Mouse (Mus musculus): ENCODE measurements around the gene Dyrk2.

Dyrk2 gene

GRCm38 (mm10) chr10:118846991-118847545 lies 22.9 kb downstream of the Dyrk2 start:
- no peak for DNase-seq (ENCODE audit: low spot score in 2 of 2)

DNA sequence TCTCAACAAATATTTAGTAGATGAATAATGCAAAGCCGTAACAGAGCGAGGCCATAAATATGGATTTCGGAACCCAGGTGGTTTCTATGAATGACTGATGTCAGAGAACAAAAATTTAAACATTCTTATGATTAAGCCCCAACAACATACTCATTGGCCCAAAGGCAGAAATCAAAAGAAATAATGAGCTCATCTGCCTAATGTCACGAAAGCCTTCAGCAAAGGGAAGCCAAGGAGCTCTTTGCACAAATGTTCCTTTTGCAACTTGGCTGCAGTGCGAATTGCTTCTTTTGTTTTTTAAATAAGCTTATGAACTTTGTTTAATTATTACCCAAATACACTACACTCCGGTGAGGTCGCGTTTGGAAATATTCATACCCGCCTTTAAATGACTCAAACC lies 29.4 kb downstream of the Dyrk2 start:
- DNase-seq (ENCODE audit: low spot score in 2 of 2), result no peak

GRCm38 (mm10) chr10:118839343-118840141 lies 30.5 kb downstream of the Dyrk2 start:
- DNase-seq (ENCODE audit: low spot score in 2 of 2), result no peak

DNA sequence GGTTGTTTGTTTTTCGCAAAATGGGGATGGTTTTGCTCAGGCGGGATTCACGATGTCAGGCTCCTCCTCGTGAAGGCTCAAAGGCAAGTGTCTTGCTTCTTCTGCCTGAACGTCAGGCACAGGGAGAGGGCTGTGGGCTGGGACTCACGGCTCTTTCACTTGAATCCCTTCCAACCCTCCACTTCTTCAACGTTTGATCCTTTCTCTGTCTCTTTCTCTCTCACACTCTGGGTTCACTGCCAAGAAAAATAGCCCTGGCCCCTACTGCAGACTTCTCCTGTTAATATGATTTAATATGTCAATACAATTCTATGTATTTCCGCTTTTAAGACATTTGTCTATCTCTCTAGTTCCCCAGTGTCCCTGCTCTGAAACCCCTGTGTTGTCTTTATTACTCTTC lies 32.4 kb downstream of the Dyrk2 start:
- no peak for DNase-seq (ENCODE audit: low spot score in 2 of 2)

DNA sequence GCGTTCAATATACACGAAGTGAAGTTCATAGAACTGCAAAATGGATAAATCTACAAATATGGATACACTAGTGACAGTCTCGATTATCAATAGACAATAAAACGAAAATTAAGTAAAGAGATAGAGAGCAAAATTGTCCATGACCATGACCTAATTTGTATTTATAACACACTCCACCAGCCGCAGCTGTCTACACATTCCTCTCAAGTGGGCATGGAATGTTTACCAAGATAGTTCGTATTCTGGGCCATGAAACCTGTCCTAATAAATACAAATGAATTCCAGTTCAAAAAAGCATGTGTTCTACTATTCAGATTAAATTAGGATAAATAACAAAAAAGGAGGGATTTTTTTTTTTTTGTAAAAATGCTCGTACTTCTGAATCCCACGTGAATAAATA lies 38.8 kb downstream of the Dyrk2 start:
- no peak for DNase-seq (ENCODE audit: low spot score in 2 of 2)

DNA sequence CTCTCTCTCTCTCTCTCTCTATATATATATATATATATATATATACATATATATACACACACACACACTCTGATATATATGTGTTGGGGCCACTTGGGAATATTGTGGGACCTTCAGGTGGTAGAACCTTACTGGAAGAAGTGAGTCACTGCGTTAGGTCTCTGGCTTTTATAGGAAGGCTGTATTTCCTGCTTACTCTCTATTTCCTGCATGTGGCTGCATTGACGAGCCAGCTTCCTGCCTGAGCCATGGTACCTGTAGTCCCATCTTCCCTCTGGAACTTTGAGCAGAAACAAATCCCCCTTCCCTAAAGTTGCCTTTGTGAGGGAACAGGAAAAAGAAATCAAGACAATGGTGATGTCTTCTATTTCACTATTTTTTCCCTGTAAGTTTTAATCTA lies 40.4 kb downstream of the Dyrk2 start:
- DNase-seq (ENCODE audit: low spot score in 2 of 2), result no peak

- no peak for DNase-seq (ENCODE audit: low spot score in 2 of 2)
Measured at GRCm38 (mm10) chr10:118827116-118827515, 42.9 kb downstream of the Dyrk2 start.

DNA sequence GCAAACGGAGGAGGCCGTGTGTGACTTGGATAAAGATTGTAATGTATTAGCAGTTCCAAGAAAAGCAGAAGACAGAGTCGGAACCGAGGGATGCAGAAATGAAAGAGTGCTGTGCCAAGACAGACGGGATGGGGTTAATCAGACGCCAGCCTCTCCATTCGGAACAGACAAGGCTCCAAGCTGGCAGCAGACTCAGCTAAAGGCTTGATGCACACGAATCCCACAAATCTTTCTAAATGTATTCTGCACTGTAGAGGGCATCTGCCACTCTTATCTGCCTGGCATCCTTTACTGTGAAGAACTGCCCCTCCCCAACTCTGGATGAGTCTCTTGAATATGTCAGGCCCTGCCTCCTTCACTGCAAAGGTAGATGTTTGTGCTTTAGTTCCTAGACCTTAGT lies 45.2 kb downstream of the Dyrk2 start:
- DNase-seq (ENCODE audit: low spot score in 2 of 2), result no peak

- DNase-seq (ENCODE audit: low spot score in 2 of 2), result peak in 1 of 2 experiments; percentile 20
Measured at GRCm38 (mm10) chr10:118820901-118821300, 49.1 kb downstream of the Dyrk2 start.

DNA sequence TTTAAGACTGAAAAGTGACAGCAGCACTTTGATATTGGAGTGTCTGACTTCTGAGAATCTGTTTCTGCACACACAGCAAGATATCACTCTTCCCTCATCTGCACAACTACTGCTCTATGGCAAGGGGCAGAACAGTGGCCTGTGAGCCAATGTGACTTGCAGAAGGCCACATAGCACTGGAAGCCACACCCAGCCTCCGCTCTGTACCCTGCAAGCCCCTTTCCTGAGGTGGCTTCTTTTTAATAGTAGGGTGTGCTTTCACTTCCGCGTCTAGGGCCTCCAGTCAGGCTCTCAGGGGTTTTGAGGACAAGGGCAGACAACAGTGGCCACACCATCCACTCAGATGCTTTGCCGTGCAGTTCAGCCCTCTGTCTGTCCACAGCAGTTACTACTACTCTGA lies 50.2 kb downstream of the Dyrk2 start:
- DNase-seq (ENCODE audit: low spot score in 2 of 2), result no peak

GRCm38 (mm10) chr10:118817089-118817488 lies 52.9 kb downstream of the Dyrk2 start:
- no peak for DNase-seq (ENCODE audit: low spot score in 2 of 2)

DNA sequence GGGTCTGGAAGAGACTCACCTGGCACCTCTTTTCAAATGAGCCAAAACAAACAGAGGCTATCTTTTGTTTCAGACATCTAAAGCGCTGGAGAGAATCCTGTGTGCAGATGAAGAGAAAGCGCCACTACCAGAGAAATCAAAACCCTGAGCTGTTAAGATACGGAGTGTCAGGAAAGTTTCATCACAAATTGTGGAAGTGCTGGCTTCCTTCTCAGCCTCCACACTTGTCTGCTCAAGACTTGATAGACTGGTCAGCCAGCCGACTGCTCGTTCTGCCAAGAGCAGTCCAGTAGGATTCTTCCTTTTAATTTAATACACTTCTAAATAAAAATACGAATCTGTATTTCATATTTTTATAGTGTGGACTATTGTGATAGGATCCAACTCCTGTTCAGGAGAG lies 58.1 kb downstream of the Dyrk2 start:
- no peak for DNase-seq (ENCODE audit: low spot score in 2 of 2)

- no peak for DNase-seq (ENCODE audit: low spot score in 2 of 2)
Measured at GRCm38 (mm10) chr10:118810908-118811711, 58.9 kb downstream of the Dyrk2 start.

Data from frontal cortex, postnatal 25 days (tissue).